Mouse (Mus musculus): ENCODE measurements at regions not wholly inside any gene's neighbourhood (a gene's known extent, or its start where the extent isn't known, plus 50 kb on each side); places are given as distances from the start of the nearest gene placed in this dataset.

- WGBS = 17% methylated on average over 7 of the region's 7 CpGs
- Histone ChIP-seq H3K27ac (ENCODE audit: low read depth, low read length) (peak overlapping the region; percentile 60), H3K36me3 (ENCODE audit: control insufficient read depth, insufficient read depth, low read length) (no peaks in the 10 kb centered on the region), H3K9me3 (ENCODE audit: control insufficient read depth, low read length) (no peaks in the 10 kb centered on the region), H3K27me3 (ENCODE audit: control insufficient read depth, insufficient read depth, low read length) (no peaks in the 10 kb centered on the region), H3K4me3 (ENCODE audit: low read depth, low read length) (no peak overlapping the region), H3K4me2 (peak overlapping the region; percentile 2; the same call in 1 of the 2 replicates), H3K9ac (ENCODE audit: low read length) (peak overlapping the region; percentile 7; the same call in 1 of the 2 replicates), H3K4me1 (ENCODE audit: control insufficient read depth, insufficient read depth, low read length) (peaks cover 9% of the 10 kb centered on the region)
- ATAC-seq (ENCODE audit: low FRiP score) = peak; percentile 85
- DNase-seq (ENCODE audit: low spot score, missing footprints) = peak; percentile 93
Observed at GRCm38 (mm10) chr4:140405993-140406881, 159.7 kb upstream of the Igsf21 start.

GRCm38 (mm10) chr4:140405427-140405826, 158.8 kb upstream of the Igsf21 start:
- ATAC-seq (ENCODE audit: low FRiP score) (no peak), DNase-seq (ENCODE audit: low spot score, missing footprints) (peak; percentile 69)
- Histone ChIP-seq H3K9ac (ENCODE audit: low read length) (no peak overlapping the region), H3K27ac (ENCODE audit: low read depth, low read length) (no peak overlapping the region), H3K4me1 (ENCODE audit: control insufficient read depth, insufficient read depth, low read length) (peaks cover 9% of the 10 kb centered on the region), H3K4me3 (ENCODE audit: low read depth, low read length) (no peak overlapping the region), H3K27me3 (ENCODE audit: control insufficient read depth, insufficient read depth, low read length) (no peaks in the 10 kb centered on the region), H3K9me3 (ENCODE audit: control insufficient read depth, low read length) (no peaks in the 10 kb centered on the region), H3K36me3 (ENCODE audit: control insufficient read depth, insufficient read depth, low read length) (no peaks in the 10 kb centered on the region), H3K4me2 (no peak overlapping the region)
- WGBS = 85% methylated on average over 9 of the region's 9 CpGs

DNA sequence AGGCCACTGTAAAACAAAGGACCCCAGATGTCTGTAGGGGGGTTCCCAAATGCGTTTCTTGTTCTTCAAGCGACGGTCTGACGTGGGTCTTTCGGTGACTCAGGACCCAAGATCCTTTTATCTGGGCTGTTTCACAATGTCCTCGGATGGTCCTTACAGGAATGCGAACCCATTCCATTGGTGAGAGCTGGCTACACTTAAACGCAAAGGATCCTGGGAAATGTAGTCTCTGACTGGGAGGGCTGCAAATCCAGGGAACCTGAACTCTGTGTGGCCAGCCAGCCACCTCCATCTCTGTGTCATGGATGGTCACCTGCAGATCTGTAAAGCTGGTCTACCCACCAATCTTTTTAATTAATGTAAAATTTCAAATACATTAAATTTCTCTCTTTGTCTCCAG, 156.5 kb upstream of the Igsf21 start:
- WGBS = 40% methylated on average over 8 of the region's 8 CpGs
- Histone ChIP-seq H3K4me3 (ENCODE audit: low read depth, low read length) (no peak overlapping the region), H3K9ac (ENCODE audit: low read length) (no peak overlapping the region), H3K4me1 (ENCODE audit: control insufficient read depth, insufficient read depth, low read length) (peaks cover 9% of the 10 kb centered on the region), H3K4me2 (no peak overlapping the region), H3K27ac (ENCODE audit: low read depth, low read length) (no peak overlapping the region), H3K27me3 (ENCODE audit: control insufficient read depth, insufficient read depth, low read length) (no peaks in the 10 kb centered on the region), H3K36me3 (ENCODE audit: control insufficient read depth, insufficient read depth, low read length) (no peaks in the 10 kb centered on the region), H3K9me3 (ENCODE audit: control insufficient read depth, low read length) (no peaks in the 10 kb centered on the region)
- DNase-seq (ENCODE audit: low spot score, missing footprints) = peak; percentile 87
- no peak for ATAC-seq (ENCODE audit: low FRiP score)

DNA sequence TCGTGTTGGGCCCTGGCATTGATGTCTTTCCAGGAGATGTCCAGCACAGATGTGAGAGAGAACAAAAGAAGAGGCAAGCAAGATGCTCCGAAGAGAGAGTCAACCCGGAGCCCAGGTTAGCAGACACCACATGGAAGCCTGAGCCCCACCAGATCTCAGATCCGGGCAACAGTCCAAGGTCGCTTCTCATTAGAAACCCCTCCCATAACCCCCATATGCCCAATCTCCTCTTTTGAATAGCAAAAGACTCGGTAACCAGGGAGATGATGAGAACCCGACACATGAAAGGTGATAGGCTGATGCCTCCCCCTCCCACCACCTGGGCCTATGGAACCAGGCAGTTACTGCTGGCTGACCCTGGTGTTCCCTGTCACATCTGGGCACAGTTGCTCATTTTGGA, 155.7 kb upstream of the Igsf21 start:
- no peak for ATAC-seq (ENCODE audit: low FRiP score)
- no peaks in the 10 kb centered on the region for H3K36me3 ChIP-seq (ENCODE audit: control insufficient read depth, insufficient read depth, low read length)
- no peaks in the 10 kb centered on the region for H3K27me3 ChIP-seq (ENCODE audit: control insufficient read depth, insufficient read depth, low read length)
- DNase-seq (ENCODE audit: low spot score, missing footprints) = no peak
- H3K4me3 ChIP-seq (ENCODE audit: low read depth, low read length) = no peak overlapping the region
- 82% methylated on average over 7 of the region's 7 CpGs for WGBS
- no peak overlapping the region for H3K9ac ChIP-seq (ENCODE audit: low read length)
- no peak overlapping the region for H3K4me2 ChIP-seq
- H3K27ac ChIP-seq (ENCODE audit: low read depth, low read length) = no peak overlapping the region
- H3K9me3 ChIP-seq (ENCODE audit: control insufficient read depth, low read length) = no peaks in the 10 kb centered on the region
- peaks cover 8% of the 10 kb centered on the region for H3K4me1 ChIP-seq (ENCODE audit: control insufficient read depth, insufficient read depth, low read length)

DNA sequence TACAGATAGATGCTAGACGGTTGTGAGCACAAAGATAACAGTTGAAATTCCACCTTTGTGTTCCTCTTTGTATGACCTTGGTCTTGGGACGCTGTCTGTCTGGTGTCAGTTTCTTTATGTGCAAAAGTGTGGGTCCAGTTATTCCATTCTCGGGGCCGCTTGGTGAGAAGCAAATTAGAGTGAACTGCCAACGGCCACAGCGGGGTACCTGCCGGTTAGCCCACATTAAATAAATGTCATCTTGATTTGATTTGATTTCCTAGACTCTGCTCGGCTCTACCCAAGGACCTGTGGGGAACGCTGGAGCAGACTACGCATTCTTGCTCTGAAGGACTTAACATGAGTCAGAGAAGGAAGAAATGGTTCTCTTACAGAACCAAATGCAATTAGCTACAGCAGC, 155.0 kb upstream of the Igsf21 start:
- Histone ChIP-seq H3K9ac (ENCODE audit: low read length) (no peak overlapping the region), H3K4me1 (ENCODE audit: control insufficient read depth, insufficient read depth, low read length) (peaks cover 3% of the 10 kb centered on the region), H3K36me3 (ENCODE audit: control insufficient read depth, insufficient read depth, low read length) (no peaks in the 10 kb centered on the region), H3K27me3 (ENCODE audit: control insufficient read depth, insufficient read depth, low read length) (no peaks in the 10 kb centered on the region), H3K4me2 (no peak overlapping the region), H3K4me3 (ENCODE audit: low read depth, low read length) (no peak overlapping the region), H3K27ac (ENCODE audit: low read depth, low read length) (no peak overlapping the region), H3K9me3 (ENCODE audit: control insufficient read depth, low read length) (no peaks in the 10 kb centered on the region)
- DNase-seq (ENCODE audit: low spot score, missing footprints) = no peak
- 90% methylated on average over 10 of the region's 10 CpGs for WGBS
- no peak for ATAC-seq (ENCODE audit: low FRiP score)

DNA sequence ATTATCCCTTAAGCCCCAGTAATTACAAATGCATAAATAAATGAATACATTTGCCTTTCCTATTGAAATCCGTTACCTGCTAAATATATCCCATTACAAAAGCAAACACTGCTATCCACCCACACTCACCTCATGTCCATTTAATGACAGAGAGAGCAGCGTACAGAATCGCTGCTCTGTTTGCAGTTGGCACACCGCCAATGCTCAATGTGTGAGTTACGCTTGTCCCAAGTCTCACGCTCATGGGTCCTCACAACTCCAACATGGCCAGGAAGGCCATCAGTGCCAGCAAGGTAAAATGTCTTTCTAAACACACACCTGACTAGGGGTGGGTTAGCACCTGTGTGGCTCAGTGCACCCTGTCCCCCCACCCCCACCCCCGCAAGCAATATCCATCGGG, 150.0 kb upstream of the Igsf21 start:
- H3K36me3 ChIP-seq (ENCODE audit: control insufficient read depth, insufficient read depth, low read length) = no peaks in the 10 kb centered on the region
- no peak overlapping the region for H3K4me3 ChIP-seq (ENCODE audit: low read depth, low read length)
- H3K4me2 ChIP-seq = no peak overlapping the region
- DNase-seq (ENCODE audit: low spot score, missing footprints) (no peak), ATAC-seq (ENCODE audit: low FRiP score) (no peak)
- no peak overlapping the region for H3K27ac ChIP-seq (ENCODE audit: low read depth, low read length)
- 89% methylated on average over 8 of the region's 8 CpGs for WGBS
- H3K9ac ChIP-seq (ENCODE audit: low read length) = no peak overlapping the region
- no peaks in the 10 kb centered on the region for H3K4me1 ChIP-seq (ENCODE audit: control insufficient read depth, insufficient read depth, low read length)
- H3K27me3 ChIP-seq (ENCODE audit: control insufficient read depth, insufficient read depth, low read length) = no peaks in the 10 kb centered on the region
- H3K9me3 ChIP-seq (ENCODE audit: control insufficient read depth, low read length) = no peaks in the 10 kb centered on the region

- Histone ChIP-seq H3K4me3 (ENCODE audit: low read depth, low read length) (no peak overlapping the region), H3K27me3 (ENCODE audit: control insufficient read depth, insufficient read depth, low read length) (no peaks in the 10 kb centered on the region), H3K4me1 (ENCODE audit: control insufficient read depth, insufficient read depth, low read length) (no peaks in the 10 kb centered on the region), H3K27ac (ENCODE audit: low read depth, low read length) (no peak overlapping the region), H3K9me3 (ENCODE audit: control insufficient read depth, low read length) (no peaks in the 10 kb centered on the region), H3K4me2 (no peak overlapping the region), H3K9ac (ENCODE audit: low read length) (no peak overlapping the region), H3K36me3 (ENCODE audit: control insufficient read depth, insufficient read depth, low read length) (no peaks in the 10 kb centered on the region)
- DNase-seq (ENCODE audit: low spot score, missing footprints) (peak; percentile 37), ATAC-seq (ENCODE audit: low FRiP score) (no peak)
- WGBS = 59% methylated on average over 7 of the region's 7 CpGs
Observed at GRCm38 (mm10) chr4:140392290-140392689, 145.7 kb upstream of the Igsf21 start.

DNA sequence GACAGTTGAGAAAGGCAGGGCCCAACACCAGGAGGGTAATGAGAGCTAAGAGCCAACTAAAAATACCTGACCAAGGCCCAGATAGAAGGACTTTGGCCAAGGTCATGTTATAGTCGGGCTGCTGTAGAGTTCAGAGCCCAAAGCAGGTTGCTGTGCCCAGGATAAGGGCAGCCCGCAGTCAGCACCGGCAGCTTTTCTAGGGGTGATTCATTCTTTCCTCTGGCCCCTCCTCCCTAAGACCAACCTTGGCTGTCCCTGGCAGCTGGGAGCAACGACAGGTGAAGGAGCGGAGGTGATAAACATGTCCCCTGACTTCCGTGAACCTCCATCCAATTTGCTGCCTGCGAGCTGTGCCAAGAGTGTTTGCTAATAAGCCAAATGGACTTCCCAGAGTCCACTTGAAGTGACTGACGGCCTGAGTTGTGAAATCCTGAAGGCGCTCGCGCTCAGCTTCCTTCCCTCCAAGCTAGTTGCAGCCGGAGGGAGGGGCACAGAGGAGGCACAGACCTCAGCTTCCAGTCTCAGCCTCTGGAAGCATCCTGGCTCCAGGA, 144.2 kb upstream of the Igsf21 start:
- H3K9ac ChIP-seq (ENCODE audit: low read length) = no peak overlapping the region
- no peaks in the 10 kb centered on the region for H3K9me3 ChIP-seq (ENCODE audit: control insufficient read depth, low read length)
- H3K4me2 ChIP-seq = no peak overlapping the region
- H3K4me3 ChIP-seq (ENCODE audit: low read depth, low read length) = no peak overlapping the region
- no peak for ATAC-seq (ENCODE audit: low FRiP score)
- H3K4me1 ChIP-seq (ENCODE audit: control insufficient read depth, insufficient read depth, low read length) = no peaks in the 10 kb centered on the region
- DNase-seq (ENCODE audit: low spot score, missing footprints) = no peak
- no peaks in the 10 kb centered on the region for H3K27me3 ChIP-seq (ENCODE audit: control insufficient read depth, insufficient read depth, low read length)
- WGBS = 72% methylated on average over 12 of the region's 12 CpGs
- H3K27ac ChIP-seq (ENCODE audit: low read depth, low read length) = no peak overlapping the region
- no peaks in the 10 kb centered on the region for H3K36me3 ChIP-seq (ENCODE audit: control insufficient read depth, insufficient read depth, low read length)

GRCm38 (mm10) chr4:140385686-140386085, 139.1 kb upstream of the Igsf21 start:
- H3K27me3 ChIP-seq (ENCODE audit: control insufficient read depth, insufficient read depth, low read length) = peaks cover 3% of the 10 kb centered on the region; the same call in 1 of the 2 replicates
- no peak for DNase-seq (ENCODE audit: low spot score, missing footprints)
- 60% methylated on average over 6 of the region's 6 CpGs for WGBS
- no peak overlapping the region for H3K4me2 ChIP-seq
- no peaks in the 10 kb centered on the region for H3K9me3 ChIP-seq (ENCODE audit: control insufficient read depth, low read length)
- ATAC-seq (ENCODE audit: low FRiP score) = no peak
- H3K36me3 ChIP-seq (ENCODE audit: control insufficient read depth, insufficient read depth, low read length) = no peaks in the 10 kb centered on the region
- no peak overlapping the region for H3K4me3 ChIP-seq (ENCODE audit: low read depth, low read length)
- H3K9ac ChIP-seq (ENCODE audit: low read length) = no peak overlapping the region
- no peak overlapping the region for H3K27ac ChIP-seq (ENCODE audit: low read depth, low read length)
- H3K4me1 ChIP-seq (ENCODE audit: control insufficient read depth, insufficient read depth, low read length) = peaks cover 6% of the 10 kb centered on the region

All from midbrain, embryonic 11.5 days (tissue).